Mouse (Mus musculus) forebrain, postnatal 0 days (tissue): ENCODE data around the gene Spry2. TPM values are rescaled to one million over a fixed set of nuclear protein-coding genes. Genes with fewer than 3 reads are reported as not detected.

Experiments used
- ATAC-seq: fragments of 200-750 bp; cut with Nextera tagmentation; 2 replicates; pipeline ENCODE4 v1.8.0; 2017; ENCODE audit warnings: mild to moderate bottlenecking, moderate library complexity
- DNase-seq: peaks from one replicate; pipeline ENCODE4 v3.0.0-alpha.2; 2015
- H3K27ac ChIP-seq: fragments of 300-500 bp; sonication (generic); 2 replicates; pipeline ENCODE4 v1.5.1; 2014; ENCODE audit warnings: low read depth, mild to moderate bottlenecking, antibody characterized with exemption, low read length, moderate library complexity, mixed read lengths
- H3K27me3 ChIP-seq: fragments of 300-500 bp; sonication (generic); 2 replicates; pipeline ENCODE4 v1.6.1; 2014; ENCODE audit warnings: mild to moderate bottlenecking, low read length, mixed read lengths; ENCODE audit not compliant: insufficient read depth
- H3K36me3 ChIP-seq: fragments of 300-500 bp; sonication (generic); 2 replicates; pipeline ENCODE4 v1.6.1; 2014; ENCODE audit warnings: mild to moderate bottlenecking, moderate library complexity; ENCODE audit not compliant: insufficient read depth
- H3K4me1 ChIP-seq: fragments of 300-500 bp; sonication (generic); 2 replicates; pipeline ENCODE4 v1.6.1; 2014; ENCODE audit warnings: antibody characterized with exemption; ENCODE audit not compliant: insufficient read depth
- H3K4me2 ChIP-seq: fragments of 300-500 bp; sonication (generic); 2 replicates; pipeline ENCODE4 v1.6.1; 2014; ENCODE audit warnings: low read depth, mild to moderate bottlenecking, moderate library complexity
- H3K4me3 ChIP-seq: fragments of 300-500 bp; sonication (generic); 2 replicates; pipeline ENCODE4 v1.5.1; 2014; ENCODE audit warnings: low read depth, low read length, mixed read lengths
- H3K9ac ChIP-seq: fragments of 300-500 bp; sonication (generic); 2 replicates; pipeline ENCODE4 v1.6.1; 2014; ENCODE audit warnings: mild to moderate bottlenecking
- H3K9me3 ChIP-seq: fragments of 300-500 bp; sonication (generic); 2 replicates; pipeline ENCODE4 v1.6.1; 2016; ENCODE audit warnings: low read length
- CTCF ChIP-seq: sonication (generic); IDR thresholded peaks from 2 replicates; pipeline ENCODE4 v1.5.1; 2016; ENCODE audit warnings: antibody characterized with exemption, control low read depth, low read depth
- WGBS: fragments of 180-500 bp; shearing (Covaris S2); extraction: QIAGEN DNeasy Blood & Tissue Kit; methylation state at CpG from one replicate; pipeline ENCODE4 v1.1.7; 2014; 5-methylcytosine and 5-hydroxymethylcytosine counted together
- polyA plus RNA-seq: library from polyadenylated mRNA; unstranded; fragments of >200 nt; fragmentation: Nextera tagmentation; extraction: Ambion mirVana; gene quantifications from 2 replicates; pipeline ENCODE4 v1.2.1, GENCODE M21; 2015
- total RNA-seq: library from RNA; depleted of rRNA; stranded (reverse); fragments of >200 nt; gene quantifications from 2 replicates; pipeline ENCODE4 v1.2.3, GENCODE M21; 2014

Spry2 gene
- total and polyA plus RNA-seq, 2 experiments from 2014 or later: 26.3 to 56.7 TPM

DNA sequence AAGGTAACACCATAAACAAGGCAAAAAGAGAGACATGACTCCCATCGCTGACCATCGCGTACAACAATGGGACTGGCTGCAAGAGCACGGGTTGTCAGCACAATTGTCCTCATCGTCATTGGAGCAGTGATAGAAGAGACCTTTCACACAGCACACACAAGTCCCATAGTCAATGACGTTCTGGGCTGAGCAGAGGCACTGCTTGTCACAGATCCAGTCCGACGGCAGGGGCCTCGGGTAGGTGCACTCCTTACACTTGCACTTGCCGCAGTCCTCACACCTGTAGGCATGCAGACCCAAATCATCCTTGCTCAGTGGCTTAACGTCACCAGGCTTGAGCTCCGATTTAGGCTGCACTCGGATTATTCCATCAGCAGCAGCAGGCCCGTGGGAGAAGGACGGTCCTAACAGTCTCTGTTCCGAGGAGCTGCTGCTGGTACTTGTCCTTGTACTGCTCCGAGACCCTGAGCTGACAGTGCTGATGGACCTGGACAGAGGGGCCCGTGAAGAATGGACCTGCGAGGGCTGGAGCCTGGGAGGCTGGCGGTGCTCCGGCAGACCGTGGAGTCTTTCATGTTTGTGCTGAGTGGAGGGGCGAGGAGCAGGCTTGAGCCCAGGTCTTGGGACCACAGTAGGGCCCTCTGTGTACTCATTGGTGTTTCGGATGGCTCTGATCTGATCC is 3.5 kb downstream of the Spry2 start:
- Histone ChIP-seq H3K4me2 (peak overlapping the region; percentile 95), H3K9me3 (no peaks in the 10 kb centered on the region), H3K27me3 (no peaks in the 10 kb centered on the region), H3K9ac (peak overlapping the region; percentile 73), H3K36me3 (no peaks in the 10 kb centered on the region), H3K4me3 (peak overlapping the region; percentile 71), H3K27ac (peak overlapping the region; percentile 23; the same call in 1 of the 2 replicates), H3K4me1 (no peaks in the 10 kb centered on the region)
- DNase-seq (peak; percentile 35), ATAC-seq (no peak)
- TF ChIP-seq CTCF: no peak
- 49% methylated on average over 24 of the region's 24 CpGs for WGBS

DNA sequence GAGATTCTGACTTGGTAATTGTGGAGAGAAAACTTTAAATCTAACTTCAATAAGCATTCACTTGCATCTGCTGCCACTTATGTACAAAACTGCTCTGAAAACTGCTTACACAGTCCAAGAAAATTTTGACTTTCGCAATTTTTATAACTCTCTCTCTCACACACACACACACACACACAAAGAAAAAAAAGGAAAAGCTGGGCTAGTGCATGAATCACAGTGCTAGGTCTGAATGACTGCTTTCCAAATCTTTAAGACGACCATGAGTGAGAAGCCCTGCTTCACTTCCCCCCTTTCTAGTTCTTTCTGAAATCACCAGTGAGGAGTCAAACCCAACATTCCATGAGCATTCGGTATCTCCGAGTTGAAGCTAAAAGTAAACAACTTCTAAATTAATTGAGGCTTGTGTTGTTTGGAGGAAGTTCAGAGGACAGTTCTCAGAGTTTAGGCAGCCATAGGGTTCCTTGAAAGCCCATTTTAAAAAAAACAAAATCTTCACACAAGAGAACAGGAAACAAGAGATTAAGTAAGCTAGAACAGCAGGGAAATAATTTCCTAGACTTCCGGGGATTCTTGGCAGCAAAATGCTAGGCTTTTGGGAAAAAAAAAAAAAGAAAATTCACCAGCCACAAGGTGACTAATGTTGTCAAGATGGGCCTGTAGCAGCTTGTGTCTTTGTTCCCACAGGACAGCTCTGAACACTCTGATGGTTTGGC is 5.9 kb downstream of the Spry2 start:
- H3K4me2 ChIP-seq: no peak overlapping the region
- H3K4me3 ChIP-seq: no peak overlapping the region
- TF ChIP-seq CTCF: no peak
- 48% methylated on average over 5 of the region's 5 CpGs for WGBS
- no peaks in the 10 kb centered on the region for H3K36me3 ChIP-seq
- H3K27me3 ChIP-seq: no peaks in the 10 kb centered on the region
- no peaks in the 10 kb centered on the region for H3K4me1 ChIP-seq
- ATAC-seq: no peak
- H3K9ac ChIP-seq: no peak overlapping the region
- no peak for DNase-seq
- no peaks in the 10 kb centered on the region for H3K9me3 ChIP-seq
- no peak overlapping the region for H3K27ac ChIP-seq

DNA sequence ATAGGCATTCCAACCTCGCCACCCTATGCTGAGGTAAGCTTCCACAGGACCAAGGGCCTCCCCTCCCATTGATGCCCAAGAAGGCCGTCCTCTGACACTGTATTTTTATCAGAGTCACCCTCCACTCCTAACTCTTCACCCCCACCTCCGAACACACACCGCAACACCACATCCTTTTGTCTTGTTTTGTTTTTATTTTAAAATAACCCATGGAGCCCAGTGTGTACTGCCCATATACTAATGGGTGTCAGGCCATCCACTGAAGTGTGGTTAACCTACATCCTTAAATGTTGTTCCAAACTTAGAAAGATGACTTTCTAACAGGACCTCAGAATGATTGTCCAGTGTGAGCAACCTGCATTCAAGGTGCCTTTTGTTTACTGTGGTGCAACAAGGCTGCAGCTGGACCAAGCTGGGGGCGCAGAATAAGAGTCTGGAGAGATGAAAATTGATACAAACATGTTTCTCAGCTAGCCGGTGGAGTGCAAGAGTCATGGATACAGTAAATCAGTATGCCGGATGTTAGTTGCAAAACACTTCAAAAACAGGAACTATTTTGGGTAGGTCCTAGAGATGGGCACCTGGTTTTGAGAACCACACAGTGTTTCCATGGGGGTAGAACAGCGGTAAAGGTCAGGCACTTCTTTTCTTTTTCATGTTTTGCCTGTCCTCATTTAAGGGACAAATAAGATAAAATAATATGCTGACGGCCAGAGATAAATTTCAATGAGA is 9.8 kb downstream of the Spry2 start:
- H3K4me2 ChIP-seq: no peak overlapping the region

DNA sequence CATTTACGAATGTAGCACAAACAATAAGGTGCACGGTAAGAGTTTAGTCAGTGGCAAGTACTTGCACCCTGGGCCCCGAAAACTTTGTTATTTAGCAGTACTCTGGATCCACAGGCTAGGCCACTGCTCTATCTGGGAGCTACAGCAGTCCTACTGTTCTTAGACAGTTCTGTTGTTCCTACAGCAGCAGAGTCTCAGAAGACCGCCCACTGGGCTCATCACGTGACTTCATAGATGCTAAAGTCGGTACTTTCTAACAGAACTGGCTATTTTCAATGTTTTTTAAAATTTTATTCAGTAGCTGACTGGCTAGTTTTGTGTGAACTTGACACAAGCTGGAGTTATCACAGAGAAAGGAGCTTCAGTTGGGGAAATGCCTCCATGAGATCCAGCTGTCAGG is 11.4 kb downstream of the Spry2 start:
- Histone ChIP-seq H3K4me1 (no peaks in the 10 kb centered on the region), H3K27ac (no peak overlapping the region), H3K4me3 (no peak overlapping the region), H3K36me3 (no peaks in the 10 kb centered on the region), H3K27me3 (no peaks in the 10 kb centered on the region), H3K4me2 (no peak overlapping the region), H3K9ac (no peak overlapping the region), H3K9me3 (no peaks in the 10 kb centered on the region)
- ATAC-seq: no peak
- TF ChIP-seq CTCF: no peak
- WGBS: 85% methylated on average over 6 of the region's 6 CpGs
- no peak for DNase-seq

More for the DNA sequence above, 9.8 kb downstream of the Spry2 start:
- no peak overlapping the region for H3K9ac ChIP-seq
- H3K27ac ChIP-seq: no peak overlapping the region
- H3K4me3 ChIP-seq: no peak overlapping the region
- H3K4me1 ChIP-seq: no peaks in the 10 kb centered on the region
- H3K27me3 ChIP-seq: no peaks in the 10 kb centered on the region
- TF ChIP-seq CTCF: no peak
- DNase-seq (no peak), ATAC-seq (no peak)
- no peaks in the 10 kb centered on the region for H3K36me3 ChIP-seq
- WGBS: 95% methylated on average over 9 of the region's 9 CpGs
- no peaks in the 10 kb centered on the region for H3K9me3 ChIP-seq

DNA sequence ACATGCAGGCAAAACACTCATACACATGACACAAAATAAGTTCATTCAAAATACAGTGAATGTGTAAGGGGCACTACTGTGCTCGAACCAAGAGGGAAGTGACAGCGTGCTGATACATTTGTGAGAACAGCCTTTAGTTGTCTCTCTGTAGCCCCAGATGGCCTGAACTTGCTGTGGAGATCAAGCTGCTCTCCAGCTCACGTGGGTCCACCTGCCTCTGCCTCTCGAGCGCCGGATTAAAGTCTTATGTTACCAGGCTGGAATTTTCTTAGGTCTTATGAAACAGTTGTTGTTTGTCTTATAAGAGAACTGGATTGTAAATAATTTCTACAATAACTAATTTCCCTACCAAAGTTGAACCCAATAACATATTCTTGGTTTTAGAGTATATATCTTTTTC is 13.4 kb downstream of the Spry2 start:
- Histone ChIP-seq H3K9me3 (no peaks in the 10 kb centered on the region), H3K27me3 (no peaks in the 10 kb centered on the region), H3K36me3 (no peaks in the 10 kb centered on the region), H3K4me1 (no peaks in the 10 kb centered on the region), H3K27ac (no peak overlapping the region), H3K4me2 (no peak overlapping the region), H3K4me3 (no peak overlapping the region), H3K9ac (no peak overlapping the region)
- ATAC-seq (no peak), DNase-seq (no peak)
- WGBS: 92% methylated on average over 6 of the region's 6 CpGs
- TF ChIP-seq CTCF: no peak

DNA sequence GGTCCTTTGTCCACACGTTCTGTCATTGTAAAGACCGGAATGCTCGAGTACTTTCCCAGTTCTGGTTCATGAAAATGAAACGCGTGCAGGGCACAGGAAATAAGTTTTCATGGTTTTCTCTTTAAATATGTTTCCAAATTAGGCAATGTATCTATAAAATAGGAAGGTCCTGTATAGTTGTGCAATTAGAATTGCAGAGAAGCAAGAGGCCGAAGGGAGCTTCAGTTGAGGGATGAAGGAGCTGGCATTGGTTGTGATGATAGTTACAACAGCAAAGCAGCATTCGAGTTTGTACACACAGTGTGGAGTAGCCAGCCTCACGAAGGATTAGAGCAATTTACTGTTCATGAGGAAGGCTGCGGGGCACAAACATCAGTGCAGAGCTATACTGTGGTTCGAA is 18.3 kb downstream of the Spry2 start:
- H3K9me3 ChIP-seq: no peaks in the 10 kb centered on the region
- H3K4me3 ChIP-seq: no peak overlapping the region
- no peaks in the 10 kb centered on the region for H3K4me1 ChIP-seq
- no peak for TF ChIP-seq CTCF
- ATAC-seq (no peak), DNase-seq (no peak)
- H3K4me2 ChIP-seq: no peak overlapping the region
- H3K36me3 ChIP-seq: no peaks in the 10 kb centered on the region
- H3K27ac ChIP-seq: no peak overlapping the region
- WGBS: 86% methylated on average over 10 of the region's 10 CpGs
- no peak overlapping the region for H3K9ac ChIP-seq
- H3K27me3 ChIP-seq: no peaks in the 10 kb centered on the region

DNA sequence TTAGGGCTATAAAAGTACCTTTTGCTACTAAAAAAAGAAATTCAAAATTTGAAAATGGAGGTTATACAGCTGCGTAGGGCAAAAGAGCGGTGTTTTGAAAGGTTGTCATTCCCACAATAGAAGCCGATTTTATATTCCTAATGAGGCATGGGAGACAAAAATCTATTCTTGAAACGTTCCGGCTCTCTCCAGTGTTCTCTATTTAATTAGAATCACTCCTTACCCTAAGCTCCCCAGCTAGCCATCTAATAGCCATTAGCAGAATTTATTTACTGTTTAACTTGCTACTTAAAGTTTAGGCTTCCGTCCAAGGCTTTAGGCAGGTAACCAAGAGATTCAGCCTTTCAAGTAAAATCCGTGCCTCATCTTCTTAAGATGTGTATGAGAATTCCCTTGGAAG is 20.2 kb downstream of the Spry2 start:
- Histone ChIP-seq H3K27me3 (no peaks in the 10 kb centered on the region), H3K4me3 (no peak overlapping the region), H3K9ac (no peak overlapping the region), H3K4me2 (no peak overlapping the region), H3K27ac (no peak overlapping the region), H3K4me1 (no peaks in the 10 kb centered on the region), H3K9me3 (no peaks in the 10 kb centered on the region), H3K36me3 (no peaks in the 10 kb centered on the region)
- TF ChIP-seq CTCF: no peak
- WGBS: 15% methylated on average over 7 of the region's 7 CpGs
- ATAC-seq: no peak
- DNase-seq: no peak
